Mouse (Mus musculus): ENCODE results near the gene Kazn. TPM values are rescaled to one million over a fixed set of nuclear protein-coding genes. Genes with fewer than 3 reads are reported as not detected.

The Kazn gene
- polyA plus RNA-seq, 1 experiment from 2014 or later, result 6.1 TPM

- ChIA-PET POLR2A (no interaction called here), CTCF (no interaction called here)
- no peak for ATAC-seq
- TF ChIP-seq CTCF (IDR thresholded peaks at IDR 0.05), result no peak
- in situ Hi-C loops (cut with MboI; ENCODE audit: low pct_unique_long_range_greater_than_20kb), result no loop called here
- no peak for DNase-seq (ENCODE audit: low read depth, low spot score)
- no peaks in the 10 kb centered on the region for H3K27me3 ChIP-seq
Observed at GRCm38 (mm10) chr4:142221757-142222072, 17.5 kb downstream of the Kazn start.

GRCm38 (mm10) chr4:142221025-142221756 lies 18.0 kb downstream of the Kazn start:
- H3K27me3 ChIP-seq, result no peaks in the 10 kb centered on the region
- TF ChIP-seq CTCF (IDR thresholded peaks at IDR 0.05), result no peak
- ChIA-PET POLR2A (no interaction called here), CTCF (no interaction called here)
- ATAC-seq (no peak), DNase-seq (ENCODE audit: low read depth, low spot score) (no peak)
- in situ Hi-C loops (cut with MboI; ENCODE audit: low pct_unique_long_range_greater_than_20kb), result no loop called here

- in situ Hi-C loops (cut with MboI; ENCODE audit: low pct_unique_long_range_greater_than_20kb), result no loop called here
- POLR2A ChIA-PET, result no interaction called here
- no peaks in the 10 kb centered on the region for H3K27me3 ChIP-seq
- CTCF ChIA-PET, result no interaction called here
- no peak for ATAC-seq
- TF ChIP-seq CTCF (IDR thresholded peaks at IDR 0.05), result no peak
- no peak for DNase-seq (ENCODE audit: low read depth, low spot score)
Observed at GRCm38 (mm10) chr4:142218997-142219396, 20.2 kb downstream of the Kazn start.

- DNase-seq (ENCODE audit: low read depth, low spot score) (no peak), ATAC-seq (no peak)
- in situ Hi-C loops (cut with MboI; ENCODE audit: low pct_unique_long_range_greater_than_20kb), result no loop called here
- CTCF ChIA-PET, result no interaction called here
- H3K27me3 ChIP-seq, result no peaks in the 10 kb centered on the region
- no peak for TF ChIP-seq CTCF (IDR thresholded peaks at IDR 0.05)
- POLR2A ChIA-PET, result no interaction called here
Observed at GRCm38 (mm10) chr4:142217048-142217447, 22.2 kb downstream of the Kazn start.

GRCm38 (mm10) chr4:142215760-142216159 lies 23.4 kb downstream of the Kazn start:
- no peak for TF ChIP-seq CTCF (IDR thresholded peaks at IDR 0.05)
- no peaks in the 10 kb centered on the region for H3K27me3 ChIP-seq
- ChIA-PET POLR2A (no interaction called here), CTCF (interaction anchor here (1.0 kb wide), 1 partner anchor 8 kb away, joined by 3 read pairs; no protein-coding TSS in a partner anchor)
- ATAC-seq (no peak), DNase-seq (ENCODE audit: low read depth, low spot score) (no peak)
- in situ Hi-C loops (cut with MboI; ENCODE audit: low pct_unique_long_range_greater_than_20kb), result no loop called here

- in situ Hi-C loops (cut with MboI; ENCODE audit: low pct_unique_long_range_greater_than_20kb), result no loop called here
- ChIA-PET CTCF (interaction anchor here (0.9 to 1.2 kb wide), 2 partner anchors 8 to 14 kb away, joined by 3 read pairs; no protein-coding TSS in a partner anchor), POLR2A (interaction anchor here (0.6 kb wide), 1 partner anchor 22 kb away, joined by 3 read pairs; no protein-coding TSS in a partner anchor)
- no peak for DNase-seq (ENCODE audit: low read depth, low spot score)
- no peak for TF ChIP-seq CTCF (IDR thresholded peaks at IDR 0.05)
- no peaks in the 10 kb centered on the region for H3K27me3 ChIP-seq
- no peak for ATAC-seq
Observed at GRCm38 (mm10) chr4:142214532-142214931, 24.7 kb downstream of the Kazn start.

GRCm38 (mm10) chr4:142212425-142212824 lies 26.8 kb downstream of the Kazn start:
- DNase-seq (ENCODE audit: low read depth, low spot score) (no peak), ATAC-seq (no peak)
- no peaks in the 10 kb centered on the region for H3K27me3 ChIP-seq
- CTCF ChIA-PET, result no interaction called here
- no peak for TF ChIP-seq CTCF (IDR thresholded peaks at IDR 0.05)
- in situ Hi-C loops (cut with MboI; ENCODE audit: low pct_unique_long_range_greater_than_20kb), result no loop called here
- POLR2A ChIA-PET, result no interaction called here

GRCm38 (mm10) chr4:142209884-142210283 lies 29.3 kb downstream of the Kazn start:
- no peak for ATAC-seq
- TF ChIP-seq CTCF (IDR thresholded peaks at IDR 0.05), result no peak
- POLR2A ChIA-PET, result interaction anchor here (0.8 kb wide), 1 partner anchor 10 kb away, joined by 3 read pairs; no protein-coding TSS in a partner anchor
- in situ Hi-C loops (cut with MboI; ENCODE audit: low pct_unique_long_range_greater_than_20kb), result no loop called here
- no peak for DNase-seq (ENCODE audit: low read depth, low spot score)
- CTCF ChIA-PET, result interaction anchor here (1.5 kb wide), 1 partner anchor 29 kb away, joined by 3 read pairs; no protein-coding TSS in a partner anchor
- H3K27me3 ChIP-seq, result no peaks in the 10 kb centered on the region

- no peaks in the 10 kb centered on the region for H3K27me3 ChIP-seq
- no peak for TF ChIP-seq CTCF (IDR thresholded peaks at IDR 0.05)
- ChIA-PET CTCF (interaction anchor here (1.5 kb wide), 1 partner anchor 29 kb away, joined by 3 read pairs; no protein-coding TSS in a partner anchor), POLR2A (interaction anchor here (0.8 kb wide), 1 partner anchor 11 kb away, joined by 3 read pairs; no protein-coding TSS in a partner anchor)
- DNase-seq (ENCODE audit: low read depth, low spot score), result no peak
- ATAC-seq, result no peak
- in situ Hi-C loops (cut with MboI; ENCODE audit: low pct_unique_long_range_greater_than_20kb), result no loop called here
Observed at GRCm38 (mm10) chr4:142209476-142209875, 29.7 kb downstream of the Kazn start.

GRCm38 (mm10) chr4:142205693-142206092 lies 33.5 kb downstream of the Kazn start:
- in situ Hi-C loops (cut with MboI; ENCODE audit: low pct_unique_long_range_greater_than_20kb), result no loop called here
- DNase-seq (ENCODE audit: low read depth, low spot score), result no peak
- no peak for TF ChIP-seq CTCF (IDR thresholded peaks at IDR 0.05)
- CTCF ChIA-PET, result no interaction called here
- ATAC-seq, result no peak
- H3K27me3 ChIP-seq, result no peaks in the 10 kb centered on the region
- POLR2A ChIA-PET, result no interaction called here

GRCm38 (mm10) chr4:142196626-142197025 lies 42.6 kb downstream of the Kazn start:
- H3K27me3 ChIP-seq, result no peaks in the 10 kb centered on the region
- ChIA-PET POLR2A (no interaction called here), CTCF (interaction anchor here (3.5 kb wide), 1 partner anchor 23 kb away, joined by 12 read pairs; no protein-coding TSS in a partner anchor)
- peak; percentile 79 for ATAC-seq
- peak; percentile 67 for DNase-seq (ENCODE audit: low read depth, low spot score)
- no peak for TF ChIP-seq CTCF (IDR thresholded peaks at IDR 0.05)
- in situ Hi-C loops (cut with MboI; ENCODE audit: low pct_unique_long_range_greater_than_20kb), result no loop called here
